Mouse (Mus musculus) heart, postnatal 0 days (tissue): ENCODE results near the gene Egln1. TPM values are rescaled to one million over a fixed set of nuclear protein-coding genes. Genes with fewer than 3 reads are reported as not detected.

Source experiments
- ATAC-seq: fragments of 200-750 bp; cut with Nextera tagmentation; 2 replicates; pipeline ENCODE4 v1.8.0; 2017; ENCODE audit warnings: low read depth, moderate number of reproducible peaks, moderate library complexity; ENCODE audit not compliant: insufficient read depth
- DNase-seq: peaks from one replicate; pipeline ENCODE4 v3.0.0-alpha.2; 2016; ENCODE audit warnings: low spot score
- H3K27ac ChIP-seq: fragments of 300-500 bp; sonication (generic); 2 replicates; pipeline ENCODE4 v1.5.1; 2014; ENCODE audit warnings: low read depth, mild to moderate bottlenecking
- H3K27me3 ChIP-seq: fragments of 300-500 bp; sonication (generic); 2 replicates; pipeline ENCODE4 v1.6.1; 2014; ENCODE audit warnings: low read length, mixed read lengths; ENCODE audit not compliant: control insufficient read depth, insufficient read depth
- H3K36me3 ChIP-seq: fragments of 300-500 bp; sonication (generic); replicated peaks from 2 replicates; pipeline ENCODE4 v1.6.1; 2014; ENCODE audit warnings: low read length, mixed read lengths; ENCODE audit not compliant: control insufficient read depth, insufficient read depth
- H3K4me1 ChIP-seq: fragments of 300-500 bp; sonication (generic); 2 replicates; pipeline ENCODE4 v1.6.1; 2014; ENCODE audit warnings: antibody characterized with exemption; ENCODE audit not compliant: control insufficient read depth, insufficient read depth
- H3K4me2 ChIP-seq: fragments of 300-500 bp; sonication (generic); 2 replicates; pipeline ENCODE4 v1.6.1; 2014; ENCODE audit warnings: low read depth, mild to moderate bottlenecking, low read length, moderate library complexity
- H3K4me3 ChIP-seq: fragments of 300-500 bp; sonication (generic); 2 replicates; pipeline ENCODE4 v1.5.1; 2014; ENCODE audit warnings: low read depth, low read length
- H3K9ac ChIP-seq: fragments of 300-500 bp; sonication (generic); replicated peaks from 2 replicates; pipeline ENCODE4 v1.6.1; 2014; ENCODE audit warnings: low read depth, low read length, mixed read lengths
- H3K9me3 ChIP-seq: fragments of 300-500 bp; sonication (generic); replicated peaks from 2 replicates; pipeline ENCODE4 v1.6.1; 2016; ENCODE audit warnings: low read length; ENCODE audit not compliant: control insufficient read depth
- CTCF ChIP-seq: IDR thresholded peaks from 2 replicates; pipeline ENCODE4 v1.5.1; 2016; ENCODE audit warnings: antibody characterized with exemption, control low read depth, low read depth
- EP300 ChIP-seq: IDR thresholded peaks from 2 replicates; pipeline ENCODE4 v1.6.1; 2016; ENCODE audit warnings: antibody characterized with exemption, low read depth
- WGBS: fragments of 180-500 bp; shearing (Covaris S2); extraction: QIAGEN DNeasy Blood & Tissue Kit; methylation state at CpG from one replicate; pipeline ENCODE4 v1.1.7; 2014; 5-methylcytosine and 5-hydroxymethylcytosine counted together
- polyA plus RNA-seq: library from polyadenylated mRNA; unstranded; fragments of >200 nt; fragmentation: Nextera tagmentation; extraction: Ambion mirVana; gene quantifications from 2 replicates; pipeline ENCODE4 v1.2.1, GENCODE M21; 2015
- total RNA-seq: library from RNA; depleted of rRNA; stranded (reverse); fragments of >200 nt; gene quantifications from 2 replicates; pipeline ENCODE4 v1.2.3, GENCODE M21; 2014; ENCODE audit warnings: low replicate concordance

Egln1 gene
- total and polyA plus RNA-seq, 2 experiments from 2014 or later: 17.7 to 79.6 TPM

DNA sequence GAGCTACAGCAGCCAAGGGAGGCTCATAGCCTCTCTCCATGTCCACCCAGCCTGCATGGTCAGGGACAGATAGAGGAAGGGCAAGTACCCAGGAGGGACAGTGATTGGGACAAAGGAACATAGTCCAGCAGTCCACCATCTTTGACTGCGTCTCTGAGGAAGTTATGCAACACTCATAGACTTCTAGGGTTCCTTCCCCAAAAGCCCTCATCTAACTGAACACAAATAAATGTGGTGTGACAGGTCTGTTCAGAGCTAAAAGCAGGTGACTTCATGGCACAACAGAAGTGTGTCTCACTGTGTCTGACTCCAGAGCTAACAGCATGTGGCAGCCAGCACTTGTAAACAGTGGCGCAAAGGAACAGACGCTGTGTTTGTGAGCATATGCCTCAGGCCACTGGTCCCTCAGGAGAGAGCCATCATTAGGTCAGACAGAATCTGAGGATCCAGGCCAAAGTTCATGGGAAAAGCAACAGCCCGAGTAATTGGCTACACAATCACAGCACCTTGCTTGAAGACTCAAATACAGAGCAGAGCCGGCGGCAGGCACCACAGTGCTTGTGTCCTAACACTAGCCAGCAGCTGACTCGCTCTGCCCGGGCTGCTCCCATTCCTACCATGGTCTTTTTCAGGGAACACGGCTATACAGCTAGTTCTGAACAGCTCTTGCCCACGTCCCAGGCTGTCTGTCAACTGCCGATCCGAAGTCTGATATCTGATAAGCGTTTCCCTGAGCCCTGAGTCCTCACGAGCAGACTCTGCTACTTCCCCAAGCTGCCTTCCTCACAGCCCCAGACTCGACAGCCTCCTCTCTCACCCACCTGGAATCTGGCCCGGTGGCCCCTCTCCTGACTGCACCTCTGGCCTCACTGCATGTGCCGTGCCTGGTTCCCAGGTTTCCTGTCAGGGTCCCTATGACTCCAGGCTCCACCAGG lies 36.9 kb downstream of the Egln1 start:
- Histone ChIP-seq H3K4me1 (peaks cover 24% of the 10 kb centered on the region), H3K4me3 (no peak overlapping the region), H3K9me3 (no peaks in the 10 kb centered on the region), H3K27ac (no peak overlapping the region), H3K27me3 (no peaks in the 10 kb centered on the region), H3K4me2 (no peak overlapping the region), H3K9ac (no peak overlapping the region), H3K36me3 (peaks cover 60% of the 10 kb centered on the region)
- ATAC-seq (no peak), DNase-seq (no peak)
- 53% methylated on average over 17 of the region's 17 CpGs for WGBS
- no peak for TF ChIP-seq EP300
- TF ChIP-seq CTCF: no peak

- no peaks in the 10 kb centered on the region for H3K27me3 ChIP-seq
- peak overlapping the region; percentile 80 for H3K27ac ChIP-seq
- no peak overlapping the region for H3K4me2 ChIP-seq
- H3K9ac ChIP-seq: no peak overlapping the region
- peaks cover 74% of the 10 kb centered on the region for H3K36me3 ChIP-seq
- no peaks in the 10 kb centered on the region for H3K9me3 ChIP-seq
- TF ChIP-seq CTCF (peak; percentile 45), EP300 (no peak)
- DNase-seq (peak; percentile 62), ATAC-seq (peak; percentile 76)
- no peak overlapping the region for H3K4me3 ChIP-seq
- peaks cover 12% of the 10 kb centered on the region; the same call in 1 of the 2 replicates for H3K4me1 ChIP-seq
- 34% methylated on average over 10 of the region's 10 CpGs for WGBS
These were observed 38.8 kb downstream of the Egln1 start for GRCm38 (mm10) chr8:124910349-124910748.

GRCm38 (mm10) chr8:124909936-124910335 lies 39.2 kb downstream of the Egln1 start:
- Histone ChIP-seq H3K9me3 (no peaks in the 10 kb centered on the region), H3K27ac (peak overlapping the region; percentile 80), H3K27me3 (no peaks in the 10 kb centered on the region), H3K4me1 (peaks cover 12% of the 10 kb centered on the region; the same call in 1 of the 2 replicates), H3K4me2 (no peak overlapping the region), H3K4me3 (no peak overlapping the region), H3K36me3 (peaks cover 73% of the 10 kb centered on the region), H3K9ac (no peak overlapping the region)
- whole genome bisulfite sequencing: 25% methylated on average over 16 of the region's 16 CpGs
- peak; percentile 89 for ATAC-seq
- TF ChIP-seq EP300: no peak
- no peak for TF ChIP-seq CTCF
- peak; percentile 79 for DNase-seq

GRCm38 (mm10) chr8:124905482-124905881 lies 43.6 kb downstream of the Egln1 start:
- ATAC-seq (no peak), DNase-seq (no peak)
- 85% methylated on average over 2 of the region's 2 CpGs for WGBS
- Histone ChIP-seq H3K36me3 (peaks cover 71% of the 10 kb centered on the region), H3K9me3 (no peaks in the 10 kb centered on the region), H3K4me2 (no peak overlapping the region), H3K4me3 (no peak overlapping the region), H3K27me3 (no peaks in the 10 kb centered on the region), H3K4me1 (peaks cover 9% of the 10 kb centered on the region; the same call in 1 of the 2 replicates), H3K27ac (no peak overlapping the region), H3K9ac (no peak overlapping the region)
- TF ChIP-seq CTCF (no peak), EP300 (no peak)

- DNase-seq (no peak), ATAC-seq (no peak)
- Histone ChIP-seq H3K9ac (no peak overlapping the region), H3K36me3 (peaks cover 77% of the 10 kb centered on the region), H3K27me3 (no peaks in the 10 kb centered on the region), H3K9me3 (no peaks in the 10 kb centered on the region), H3K4me2 (no peak overlapping the region), H3K27ac (no peak overlapping the region), H3K4me3 (no peak overlapping the region), H3K4me1 (peaks cover 6% of the 10 kb centered on the region)
- WGBS: 91% methylated on average over 15 of the region's 15 CpGs
- TF ChIP-seq CTCF: no peak
- no peak for TF ChIP-seq EP300
These were observed 45.9 kb downstream of the Egln1 start for GRCm38 (mm10) chr8:124903198-124903597.
